Mouse (Mus musculus): ENCODE results near the gene Nkx3-2. TPM values are rescaled to one million over a fixed set of nuclear protein-coding genes. Genes with fewer than 3 reads are reported as not detected.

Gene Nkx3-2
- polyA plus RNA-seq, 1 experiment from 2014 or later: not detected

- no peak for ATAC-seq (ENCODE audit: insufficient number of reproducible peaks, insufficient read depth, low FRiP score, low read depth)
- Histone ChIP-seq H3K27me3 (ENCODE audit: control insufficient read depth, insufficient read depth, low read length) (no peaks in the 10 kb centered on the region), H3K9ac (ENCODE audit: low read length) (no peak overlapping the region), H3K9me3 (ENCODE audit: control insufficient read depth, low read length) (no peaks in the 10 kb centered on the region), H3K4me2 (ENCODE audit: low read length) (no peak overlapping the region), H3K27ac (replicated peaks in 1 of 2; ENCODE audit: control insufficient read depth in 1 of 2, insufficient read depth in 1 of 2, low read depth in 2 of 2, low read length in 2 of 2) (no peak overlapping the region), H3K4me1 (ENCODE audit: control insufficient read depth in 2 of 2, insufficient read depth in 2 of 2, low read length in 2 of 2) (no peaks in the 10 kb centered on the region), H3K4me3 (ENCODE audit: control insufficient read depth in 1 of 2, insufficient read depth in 1 of 2, low read depth in 1 of 2, low read length in 2 of 2) (no peak overlapping the region), H3K36me3 (ENCODE audit: control insufficient read depth, insufficient read depth, low read length) (no peaks in the 10 kb centered on the region)
- WGBS: 63% methylated on average over 1 of the region's 1 CpGs
These were observed 37.3 kb downstream of the Nkx3-2 start for GRCm38 (mm10) chr5:41727017-41727416.

GRCm38 (mm10) chr5:41725573-41725972 is 38.7 kb downstream of the Nkx3-2 start:
- Histone ChIP-seq H3K4me1 (ENCODE audit: control insufficient read depth in 2 of 2, insufficient read depth in 2 of 2, low read length in 2 of 2) (no peaks in the 10 kb centered on the region), H3K4me3 (ENCODE audit: control insufficient read depth in 1 of 2, insufficient read depth in 1 of 2, low read depth in 1 of 2, low read length in 2 of 2) (no peak overlapping the region)
- 81% methylated on average over 6 of the region's 6 CpGs for WGBS

More at GRCm38 (mm10) chr5:41725573-41725972, 38.7 kb downstream of the Nkx3-2 start:
- no peak overlapping the region for H3K27ac ChIP-seq (replicated peaks in 1 of 2; ENCODE audit: control insufficient read depth in 1 of 2, insufficient read depth in 1 of 2, low read depth in 2 of 2, low read length in 2 of 2)
- no peak for ATAC-seq (ENCODE audit: insufficient number of reproducible peaks, insufficient read depth, low FRiP score, low read depth)
- no peak overlapping the region for H3K4me2 ChIP-seq (ENCODE audit: low read length)
- H3K9me3 ChIP-seq (ENCODE audit: control insufficient read depth, low read length): no peaks in the 10 kb centered on the region
- H3K9ac ChIP-seq (ENCODE audit: low read length): no peak overlapping the region
- H3K36me3 ChIP-seq (ENCODE audit: control insufficient read depth, insufficient read depth, low read length): no peaks in the 10 kb centered on the region
- H3K27me3 ChIP-seq (ENCODE audit: control insufficient read depth, insufficient read depth, low read length): no peaks in the 10 kb centered on the region

Other genes starting within 250 kb of the Nkx3-2 start
- gene Rab28, start 56.3 kb downstream of the Nkx3-2 start, polyA plus RNA-seq (2014; fragmentation: Nextera tagmentation; extraction: Ambion mirVana): 46.3 and 51.0 TPM in 2 replicates
- 15.4 and 16.7 TPM in 2 replicates for gene Bod1l, start 79.8 kb upstream of the Nkx3-2 start, polyA plus RNA-seq (2014; fragmentation: Nextera tagmentation; extraction: Ambion mirVana)